Mouse (Mus musculus) adrenal gland, adult 8-10 months (tissue): ENCODE results near the gene Myo16. TPM values are rescaled to one million over a fixed set of nuclear protein-coding genes. Genes with fewer than 3 reads are reported as not detected.

Experiments used
- DNase-seq: peaks from one replicate; pipeline ENCODE4 v3.0.0; 2022
- total RNA-seq, 4 experiments: library from RNA; stranded (reverse); gene quantifications; 2 replicates each; pipeline ENCODE4 v1.2.4; 2022

Gene Myo16
- total RNA-seq, 4 experiments from 2014 or later: 0.09 to 0.38 (median 0.19) TPM

GRCm38 (mm10) chr8:10307345-10307744 lies 153.6 kb downstream of the Myo16 start:
- DNase-seq: no peak

DNA sequence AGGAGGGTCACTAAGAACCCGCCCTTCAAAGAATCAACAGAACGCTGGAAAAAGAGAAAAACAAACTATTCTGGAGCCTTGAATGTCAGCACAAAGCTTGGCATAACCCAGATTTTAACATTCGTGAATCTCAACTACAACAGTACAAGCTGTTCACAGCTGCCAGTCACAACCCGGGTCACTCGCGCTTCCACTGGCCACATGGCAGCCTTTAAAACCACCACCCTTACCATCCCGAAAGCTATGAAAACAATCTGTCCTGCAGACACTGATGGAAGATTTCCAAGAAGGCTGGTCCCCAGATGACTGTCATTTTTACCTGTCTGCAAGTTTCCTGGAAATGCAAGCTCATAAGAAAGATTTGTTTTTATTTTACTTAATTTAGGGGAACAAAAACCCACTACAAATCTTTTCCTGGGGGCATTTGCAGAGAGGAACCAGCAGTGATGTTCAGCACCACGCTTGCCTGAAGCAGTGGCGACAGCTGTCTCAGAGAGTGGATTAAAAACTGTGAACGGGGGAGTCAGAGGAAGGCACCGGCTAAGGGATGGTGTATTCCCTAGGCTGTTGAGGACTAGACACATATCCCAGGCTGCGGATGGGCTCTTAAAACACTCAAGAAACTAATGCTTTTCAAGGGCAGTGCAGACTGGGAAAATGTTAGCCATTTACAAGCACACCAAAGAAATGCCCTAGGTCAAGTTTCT lies 154.2 kb downstream of the Myo16 start:
- DNase-seq: no peak

- DNase-seq: no peak
These were observed 156.8 kb downstream of the Myo16 start for GRCm38 (mm10) chr8:10310470-10310869.

- no peak for DNase-seq
These were observed 158.6 kb downstream of the Myo16 start for GRCm38 (mm10) chr8:10312316-10312715.

DNA sequence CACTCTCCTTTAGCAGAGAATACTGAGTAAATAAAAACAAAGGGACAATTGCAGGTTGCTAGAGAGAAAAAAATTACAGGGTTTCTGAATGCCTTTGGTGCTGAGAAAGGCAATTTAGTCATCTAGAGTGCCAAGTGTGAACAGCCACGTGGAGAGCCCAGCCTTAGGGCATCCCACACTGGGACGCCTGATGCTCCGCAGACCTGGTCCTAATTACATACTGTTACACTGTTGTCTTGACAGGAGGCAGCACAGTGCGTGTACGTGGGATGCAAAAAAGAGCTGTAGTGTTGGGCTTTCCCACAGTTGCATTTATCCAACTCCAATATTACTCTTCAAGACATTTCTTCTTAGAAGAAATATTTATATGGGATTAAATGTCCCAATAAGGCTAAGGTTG lies 162.5 kb downstream of the Myo16 start:
- DNase-seq: no peak

DNA sequence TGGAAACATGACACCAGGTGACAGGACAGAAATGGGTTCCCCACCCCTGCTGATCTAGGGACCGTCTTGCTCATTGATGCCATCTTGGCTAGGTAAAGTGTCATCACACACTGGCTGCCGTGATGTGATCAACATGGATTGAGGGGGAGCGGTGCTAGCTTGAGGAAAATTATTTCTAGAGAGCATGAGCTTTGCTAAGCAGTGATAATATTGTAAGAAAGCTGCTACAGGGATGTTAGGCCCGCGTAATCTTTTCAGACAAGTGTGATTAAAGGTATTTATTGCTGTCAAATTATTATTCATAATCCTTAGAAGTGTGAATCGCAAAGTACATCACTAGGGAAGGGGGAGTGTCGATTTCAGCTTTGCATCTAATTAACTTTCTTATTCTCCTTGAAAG lies 164.4 kb downstream of the Myo16 start:
- DNase-seq: no peak

DNA sequence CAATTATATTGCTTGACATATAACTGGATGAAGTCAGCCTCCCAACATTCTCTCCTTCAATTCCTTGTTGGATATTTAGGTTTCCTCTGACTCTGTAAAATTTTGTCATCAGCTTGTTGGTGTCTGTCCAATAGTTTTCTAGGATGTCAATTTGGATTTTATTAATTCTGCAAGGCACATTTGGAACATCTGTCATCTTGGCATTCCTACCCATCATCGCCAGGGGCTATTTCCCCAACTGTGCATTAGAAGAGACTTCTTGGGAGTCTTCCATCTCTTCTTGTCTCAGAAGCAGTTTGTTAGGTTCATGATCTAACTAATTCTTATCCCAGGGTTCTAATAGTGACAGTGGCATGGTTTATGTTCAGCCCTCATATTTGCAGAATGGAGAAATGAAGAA lies 196.7 kb downstream of the Myo16 start:
- DNase-seq: no peak

- no peak for DNase-seq
These were observed 205.0 kb downstream of the Myo16 start for GRCm38 (mm10) chr8:10358711-10359110.

DNA sequence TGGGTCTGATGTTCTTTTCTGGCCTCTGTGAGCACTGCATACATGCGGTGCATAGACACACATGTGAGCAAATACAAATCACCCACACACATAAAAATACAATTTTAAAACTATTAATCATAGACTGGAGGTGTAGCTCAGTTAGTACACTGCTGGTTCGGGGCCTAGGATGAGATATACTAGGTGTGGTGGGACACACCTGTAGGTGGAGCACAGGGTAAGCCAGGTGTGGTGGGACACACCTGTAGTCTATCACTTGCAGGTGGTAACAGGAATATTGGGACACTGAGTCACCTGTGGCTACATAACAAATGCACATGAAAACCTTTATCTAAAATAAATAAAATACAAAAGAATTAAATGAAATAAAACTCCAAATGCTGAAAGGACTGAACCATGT lies 209.2 kb downstream of the Myo16 start:
- no peak for DNase-seq

- DNase-seq: no peak
These were observed 210.1 kb downstream of the Myo16 start for GRCm38 (mm10) chr8:10363654-10364406.

DNA sequence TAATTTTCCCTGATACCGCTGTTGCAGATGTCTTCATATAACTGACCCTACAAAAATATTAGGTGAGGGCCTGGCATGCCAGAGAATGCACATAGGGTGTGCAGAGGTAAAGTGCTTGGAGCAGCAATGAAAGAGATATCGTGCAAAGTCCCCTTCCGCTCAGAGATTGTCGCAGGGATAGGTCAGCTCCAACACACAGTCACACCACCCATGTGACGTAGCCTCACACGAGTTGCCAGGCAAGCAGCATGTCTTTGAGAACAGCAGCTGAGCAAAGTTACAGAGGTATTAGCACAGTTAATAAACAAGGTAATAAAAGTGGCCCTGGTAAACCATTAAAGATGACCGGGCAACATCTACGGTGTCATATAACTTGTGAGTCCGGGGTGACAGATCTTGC lies 212.4 kb downstream of the Myo16 start:
- no peak for DNase-seq

GRCm38 (mm10) chr8:10372571-10372970 lies 218.9 kb downstream of the Myo16 start:
- DNase-seq: no peak

DNA sequence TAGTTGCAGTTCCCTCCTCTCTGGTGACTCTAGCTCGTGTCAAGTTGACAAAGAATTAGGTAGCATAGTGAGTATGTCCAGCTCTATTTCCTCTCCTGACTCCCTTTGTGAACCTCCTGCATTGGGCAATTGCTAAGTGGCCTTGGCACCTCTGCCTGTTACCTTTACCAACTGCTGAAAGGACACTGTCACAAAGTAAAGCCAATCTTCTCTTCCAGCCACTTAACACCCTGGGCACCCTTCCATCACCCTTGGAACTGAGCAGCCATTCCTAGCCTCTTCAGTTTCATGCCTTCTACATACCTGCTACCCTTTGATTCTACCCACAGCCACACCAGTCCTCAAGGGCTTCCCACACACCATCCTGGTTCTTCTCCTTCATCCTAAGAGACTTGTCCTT lies 233.4 kb downstream of the Myo16 start:
- DNase-seq: no peak

DNA sequence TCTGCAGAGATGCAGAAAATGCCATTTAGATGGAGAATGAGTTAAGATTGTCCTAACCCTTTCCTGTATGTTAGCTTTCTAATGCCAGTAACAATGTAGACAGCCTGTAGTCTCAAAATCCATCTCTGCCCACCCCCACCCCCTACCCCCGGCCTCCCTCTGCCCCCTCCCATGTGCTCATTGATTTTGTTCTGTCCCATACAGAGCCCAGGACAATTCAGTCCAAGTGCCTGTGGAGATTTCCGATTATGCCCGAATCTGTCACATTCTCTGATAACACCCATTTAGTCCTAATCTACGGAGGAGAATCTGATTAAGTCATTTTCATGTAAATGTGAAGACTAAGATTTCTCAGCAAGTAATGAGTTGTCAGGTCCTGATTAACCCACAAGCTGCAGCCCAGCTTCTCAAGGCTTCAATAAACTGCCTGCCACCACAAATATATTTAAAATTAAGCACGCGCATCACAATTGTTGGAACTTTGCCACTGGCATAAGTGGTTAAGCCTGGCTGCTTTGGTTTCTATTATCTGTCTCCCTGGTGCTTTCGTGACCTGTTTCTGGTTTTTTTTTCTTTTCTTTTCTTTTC lies 237.5 kb downstream of the Myo16 start:
- DNase-seq: no peak

- no peak for DNase-seq
These were observed 238.2 kb downstream of the Myo16 start for GRCm38 (mm10) chr8:10391913-10392312.

GRCm38 (mm10) chr8:10394506-10394905 lies 240.8 kb downstream of the Myo16 start:
- DNase-seq: no peak

DNA sequence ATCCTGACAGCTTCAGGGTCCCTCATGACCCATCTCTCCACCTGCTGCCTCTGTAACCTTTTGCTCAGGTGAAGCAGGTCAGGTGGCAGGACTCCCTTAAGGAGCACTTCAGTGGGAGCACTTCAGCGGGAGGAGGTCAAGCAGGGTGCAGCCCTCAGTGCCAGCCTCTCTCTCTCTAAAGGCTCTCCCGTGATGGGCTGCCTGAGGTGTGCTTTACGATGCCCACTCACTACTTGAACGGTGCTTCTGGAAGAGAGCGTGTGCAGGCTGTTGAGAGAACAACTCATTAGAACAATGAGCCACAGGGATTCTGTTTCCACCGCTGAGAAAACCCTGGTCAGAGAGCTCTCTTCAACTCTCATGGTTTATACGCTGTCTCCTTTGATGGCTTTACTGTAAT lies 241.4 kb downstream of the Myo16 start:
- no peak for DNase-seq

GRCm38 (mm10) chr8:10402606-10403005 lies 248.9 kb downstream of the Myo16 start:
- no peak for DNase-seq

DNA sequence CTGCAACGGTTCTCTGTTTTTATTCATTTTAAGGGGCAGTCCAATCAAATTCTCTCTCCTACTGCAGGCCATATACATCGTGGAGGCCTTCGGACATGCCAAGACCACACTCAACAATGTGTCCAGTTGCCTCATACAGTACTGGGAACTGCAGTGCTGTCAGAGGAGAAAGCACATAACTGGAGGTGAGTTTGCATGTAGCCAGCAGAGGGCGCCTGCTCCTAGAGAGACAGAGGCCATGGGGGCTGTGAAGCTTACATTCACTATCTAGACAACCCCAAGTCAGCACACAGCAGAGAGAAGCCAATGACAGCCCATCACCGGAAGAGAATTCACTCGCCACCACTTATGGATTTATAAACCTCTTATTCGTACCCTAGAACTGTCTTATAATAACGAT lies 251.8 kb downstream of the Myo16 start:
- DNase-seq: no peak

DNA sequence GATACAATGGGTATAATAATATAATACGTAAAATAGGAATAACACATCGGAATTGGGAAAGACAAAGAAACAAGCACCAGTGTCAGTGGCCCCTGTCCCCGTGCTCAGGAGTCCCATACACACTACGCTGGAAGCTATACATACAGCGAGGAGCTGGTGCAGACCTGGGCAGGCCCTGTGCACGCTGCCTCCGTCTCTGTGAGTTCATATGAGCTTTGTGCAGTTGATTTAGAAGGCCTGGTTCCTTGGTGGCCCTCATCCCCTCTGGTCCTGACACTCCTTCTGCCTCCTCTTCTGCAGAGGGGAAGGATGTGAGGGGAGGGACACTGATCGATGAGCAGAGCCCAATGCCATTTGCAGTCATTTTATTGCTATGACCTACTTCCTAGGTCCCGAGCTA lies 255.3 kb downstream of the Myo16 start:
- DNase-seq: no peak

GRCm38 (mm10) chr8:10411511-10411910 lies 257.8 kb downstream of the Myo16 start:
- no peak for DNase-seq

DNA sequence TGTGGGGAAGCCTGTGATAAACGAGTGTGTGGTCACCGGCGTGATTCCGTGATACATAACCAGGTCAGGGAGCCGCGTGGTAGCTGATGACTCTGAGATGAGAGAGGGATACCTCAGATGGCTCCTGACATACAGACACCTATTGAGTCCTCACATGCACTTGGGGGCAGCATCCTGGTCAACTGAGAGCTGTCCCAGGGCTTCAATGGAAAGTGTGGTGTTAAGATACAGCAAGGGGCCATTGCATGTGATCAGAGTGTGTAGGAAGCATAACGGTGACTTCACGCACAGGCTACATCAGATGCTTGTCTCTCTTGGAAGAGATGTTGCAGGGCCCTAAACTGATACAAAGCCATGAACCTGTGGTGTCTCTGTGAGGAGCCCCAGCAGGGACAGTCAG lies 260.2 kb downstream of the Myo16 start:
- DNase-seq: no peak

DNA sequence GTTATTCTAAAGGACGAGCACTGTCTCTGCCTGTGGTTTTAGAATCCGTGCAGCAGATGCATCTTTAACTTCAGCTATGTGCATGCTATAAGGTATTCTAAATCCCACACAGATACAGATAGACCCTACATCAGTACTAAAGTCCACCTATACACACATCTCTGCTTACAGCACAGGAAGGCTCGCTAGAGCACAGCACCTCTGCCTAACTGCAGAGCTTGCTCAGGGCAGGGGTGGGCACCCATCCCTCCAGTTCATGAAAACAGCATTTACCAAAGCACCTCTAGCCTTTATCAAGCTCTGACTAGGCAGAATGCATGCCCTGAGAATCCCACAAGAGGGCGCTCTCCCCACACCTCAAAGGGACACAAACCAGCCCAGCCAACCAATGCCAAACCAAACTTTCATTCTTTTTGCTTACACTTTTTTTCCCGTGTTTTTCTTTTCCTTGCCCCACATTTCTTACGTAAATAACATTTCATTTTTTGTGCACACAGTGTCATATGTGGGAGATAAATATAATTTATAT lies 261.0 kb downstream of the Myo16 start:
- peak; percentile 40 for DNase-seq

DNA sequence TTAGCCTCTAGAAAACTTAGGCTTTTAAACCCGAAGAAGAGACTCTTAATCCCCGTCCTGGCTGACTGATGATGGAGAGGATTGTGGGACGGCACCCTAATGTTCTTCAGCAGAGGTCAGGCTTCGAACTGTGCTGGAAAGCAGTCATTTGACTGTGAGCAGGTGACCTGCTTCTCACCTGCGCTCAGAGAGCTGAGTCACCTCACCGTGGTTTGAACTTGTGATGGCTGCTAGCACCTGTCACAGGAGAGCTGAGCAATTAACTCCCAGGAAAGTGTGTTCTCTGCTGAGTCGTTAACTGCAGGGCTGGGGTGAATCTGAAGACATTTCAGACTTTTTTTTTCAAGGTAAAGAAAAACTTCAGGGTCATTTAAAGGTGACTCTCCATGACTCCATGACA lies 261.6 kb downstream of the Myo16 start:
- DNase-seq: no peak
